15 mouse cellular contexts compared by ENCODE assay signal in the genomic region with DNA sequence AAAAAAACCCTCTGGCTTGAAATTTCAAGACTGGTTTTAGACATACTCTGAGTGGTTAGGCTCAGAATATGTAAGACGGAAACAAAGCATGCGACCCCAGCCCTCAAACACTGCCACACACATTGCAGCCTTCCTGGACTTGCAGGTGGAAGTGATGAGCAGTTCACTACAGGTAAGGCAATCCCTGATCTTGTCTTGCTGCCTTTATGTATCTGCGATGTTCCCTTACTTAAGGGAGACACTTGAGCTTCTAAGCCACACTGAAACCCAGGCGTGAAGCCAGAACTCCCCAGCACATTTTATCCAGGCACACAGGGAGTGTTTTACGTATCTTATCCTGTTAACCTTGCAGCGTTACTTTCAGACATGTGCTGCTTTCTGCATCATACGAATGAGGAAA.
DNase-seq lines count a peak whose midpoint lies in the region; ATAC-seq and TF ChIP-seq lines count a peak whose summit lies in the region.
"Had no signal": no experiment of that assay in that cellular context is flagged by ENCODE, and none has a peak within 500 bp of the region (broad histone marks: within the 10 kb centered on the region; RNA-seq: fewer than 3 reads in every experiment).

No protein-coding gene starts in this region.

- TF ChIP-seq POLR2A in cerebellum, adult 2 months (IDR thresholded peaks at IDR 0.05; ENCODE audit: borderline replicate concordance, insufficient read depth, low read length) = no peak

- H3K9me3 ChIP-seq in forebrain, embryonic 10.5 days = no peaks in the 10 kb centered on the region
- H3K9me3 ChIP-seq in forebrain, embryonic 16.5 days (ENCODE audit: control insufficient read depth, low read length) = no peaks in the 10 kb centered on the region
- H3K9me3 ChIP-seq: embryonic facial prominence, embryonic 15.5 days; heart, embryonic 12.5 days; hindbrain, embryonic 10.5 days; intestine, embryonic 15.5 days had no signal

- ATAC-seq in forebrain, embryonic 16.5 days = no peak
- ATAC-seq: intestine, embryonic 15.5 days had no signal

- 80% methylated on average over 7 of the region's 7 CpGs for WGBS in cerebellum, adult 2 months
- 90% methylated on average over 7 of the region's 7 CpGs for WGBS in forebrain, embryonic 10.5 days
- WGBS in forebrain, embryonic 16.5 days = 76% methylated on average over 7 of the region's 7 CpGs

- H3K4me2 ChIP-seq in forebrain, embryonic 16.5 days (ENCODE audit: low read length) = no peak overlapping the region
- H3K4me2 ChIP-seq: heart, embryonic 12.5 days; hindbrain, embryonic 14.5 days; intestine, embryonic 15.5 days had no signal

- H3K27ac ChIP-seq in cerebellum, adult 2 months (ENCODE audit: insufficient read depth, low read length) = peak overlapping the region; percentile 1; the same call in 1 of the 2 replicates
- no peak overlapping the region for H3K27ac ChIP-seq in forebrain, embryonic 10.5 days
- H3K27ac ChIP-seq in forebrain, embryonic 16.5 days (ENCODE audit: low read length) = no peak overlapping the region
- H3K27ac ChIP-seq in left cerebral cortex, adult 2 months = peak overlapping the region; percentile 42
- H3K27ac ChIP-seq: embryonic facial prominence, embryonic 15.5 days; heart, adult 2 months; hindbrain, embryonic 10.5 days; hindbrain, embryonic 14.5 days; intestine, embryonic 15.5 days had no signal

- no peak overlapping the region for H3K4me3 ChIP-seq in cerebellum, adult 2 months (replicated peaks; ENCODE audit: insufficient read depth, low read depth, low read length)
- no peak overlapping the region for H3K4me3 ChIP-seq in forebrain, embryonic 10.5 days
- H3K4me3 ChIP-seq in forebrain, embryonic 16.5 days (replicated peaks; ENCODE audit: low read length) = no peak overlapping the region
- H3K4me3 ChIP-seq in left cerebral cortex, adult 2 months = no peak overlapping the region
- H3K4me3 ChIP-seq: embryonic facial prominence, embryonic 15.5 days; erythroblast, embryonic 14.5 days; heart, adult 2 months; heart, embryonic 12.5 days; hindbrain, embryonic 10.5 days; intestine, embryonic 15.5 days had no signal

- no peak for TF ChIP-seq CTCF in cerebellum, adult 2 months (IDR thresholded peaks at IDR 0.05; ENCODE audit: borderline replicate concordance, insufficient read depth, low read depth, low read length)
- TF ChIP-seq CTCF in left cerebral cortex, adult 2 months (IDR thresholded peaks at IDR 0.05) = no peak

- H3K9ac ChIP-seq in forebrain, embryonic 16.5 days (replicated peaks; ENCODE audit: low read depth, low read length) = no peak overlapping the region
- H3K9ac ChIP-seq: embryonic facial prominence, embryonic 15.5 days; heart, embryonic 12.5 days; hindbrain, embryonic 14.5 days; intestine, embryonic 15.5 days had no signal

- no peaks in the 10 kb centered on the region for H3K36me3 ChIP-seq in forebrain, embryonic 10.5 days (replicated peaks)
- H3K36me3 ChIP-seq in forebrain, embryonic 16.5 days (ENCODE audit: control insufficient read depth, insufficient read depth) = no peaks in the 10 kb centered on the region
- H3K36me3 ChIP-seq: embryonic facial prominence, embryonic 15.5 days; G1E; heart, embryonic 12.5 days; hindbrain, embryonic 10.5 days; intestine, embryonic 15.5 days had no signal

- H3K4me1 ChIP-seq in cerebellum, adult 2 months (ENCODE audit: control insufficient read depth, insufficient read depth, low read length) = peaks cover 9% of the 10 kb centered on the region
- peaks cover 21% of the 10 kb centered on the region for H3K4me1 ChIP-seq in forebrain, embryonic 10.5 days
- peaks cover 18% of the 10 kb centered on the region for H3K4me1 ChIP-seq in forebrain, embryonic 16.5 days (replicated peaks; ENCODE audit: control insufficient read depth, insufficient read depth, low read length)

- no peaks in the 10 kb centered on the region for H3K27me3 ChIP-seq in cerebellum, adult 2 months (ENCODE audit: control insufficient read depth, insufficient read depth, low read length)
- H3K27me3 ChIP-seq in forebrain, embryonic 10.5 days (ENCODE audit: poor library complexity, severe bottlenecking) = peaks cover 32% of the 10 kb centered on the region
- no peaks in the 10 kb centered on the region for H3K27me3 ChIP-seq in forebrain, embryonic 16.5 days (replicated peaks; ENCODE audit: control insufficient read depth, insufficient read depth, low read length)
- H3K27me3 ChIP-seq: embryonic facial prominence, embryonic 15.5 days; intestine, embryonic 15.5 days had no signal

- DNase-seq in cerebellum, adult 2 months = peak; percentile 18 to 35
- no peak for DNase-seq in cerebellum, adult 18-20 months
- DNase-seq in forebrain, embryonic 10.5 days (ENCODE audit: extremely low spot score, low spot score) = peak; percentile 8
- DNase-seq in left cerebral cortex, adult 2 months (ENCODE audit: extremely low spot score in 1 of 2, low spot score in 2 of 2) = no peak
- DNase-seq in left cerebral cortex, adult 11 months (ENCODE audit: low spot score) = no peak
- peak; percentile 36 for DNase-seq in brain, adult 2 months (ENCODE audit: low read depth, low spot score)

- intact Hi-C loops in left cerebral cortex, adult 2 months (cut with DNase I) = loop anchor here (10.0 kb wide), 2 partner anchors 207 to 1047 kb away; no protein-coding TSS in a partner anchor

Comparison
In these comparisons a context has a peak if more than half of its experiments do, and no peak if none do; other contexts are left out.
1. DNase-seq: peak in cerebellum, adult 2 months (2 of 2), forebrain, embryonic 10.5 days (single experiment) and brain, adult 2 months (single experiment); none in cerebellum, adult 18-20 months (0 of 2), left cerebral cortex, adult 2 months (0 of 2) and left cerebral cortex, adult 11 months (single experiment).
2. H3K27ac ChIP-seq: peak in cerebellum, adult 2 months (single experiment) and left cerebral cortex, adult 2 months (single experiment); none in forebrain, embryonic 10.5 days (single experiment) and forebrain, embryonic 16.5 days (single experiment).